Mouse (Mus musculus) left cerebral cortex, postnatal 4 days (tissue): ENCODE results near the gene Stk16. TPM values are rescaled to one million over a fixed set of nuclear protein-coding genes. Genes with fewer than 3 reads are reported as not detected.

Experiments
- DNase-seq: peaks from one replicate; pipeline ENCODE4 v3.0.0-alpha.2; 2022
- intact Hi-C: fragments of 180-260 bp; cut with DNase I; formaldehyde crosslinking; loops from one replicate; pipeline ENCODE4 v1.15.1; 2025
- microRNA-seq: library from miRNA; unstranded; fragments of <30 nt; microRNA quantifications from one replicate; pipeline ENCODE4 v1.2.0, GENCODE M21; 2022
- total RNA-seq, 2 experiments: library from RNA; stranded (reverse); gene quantifications; 2 replicates each; pipeline ENCODE4 v1.2.3; 2021

The Stk16 gene
- total RNA-seq, 2 experiments from 2014 or later = 101 to 119 TPM

DNA sequence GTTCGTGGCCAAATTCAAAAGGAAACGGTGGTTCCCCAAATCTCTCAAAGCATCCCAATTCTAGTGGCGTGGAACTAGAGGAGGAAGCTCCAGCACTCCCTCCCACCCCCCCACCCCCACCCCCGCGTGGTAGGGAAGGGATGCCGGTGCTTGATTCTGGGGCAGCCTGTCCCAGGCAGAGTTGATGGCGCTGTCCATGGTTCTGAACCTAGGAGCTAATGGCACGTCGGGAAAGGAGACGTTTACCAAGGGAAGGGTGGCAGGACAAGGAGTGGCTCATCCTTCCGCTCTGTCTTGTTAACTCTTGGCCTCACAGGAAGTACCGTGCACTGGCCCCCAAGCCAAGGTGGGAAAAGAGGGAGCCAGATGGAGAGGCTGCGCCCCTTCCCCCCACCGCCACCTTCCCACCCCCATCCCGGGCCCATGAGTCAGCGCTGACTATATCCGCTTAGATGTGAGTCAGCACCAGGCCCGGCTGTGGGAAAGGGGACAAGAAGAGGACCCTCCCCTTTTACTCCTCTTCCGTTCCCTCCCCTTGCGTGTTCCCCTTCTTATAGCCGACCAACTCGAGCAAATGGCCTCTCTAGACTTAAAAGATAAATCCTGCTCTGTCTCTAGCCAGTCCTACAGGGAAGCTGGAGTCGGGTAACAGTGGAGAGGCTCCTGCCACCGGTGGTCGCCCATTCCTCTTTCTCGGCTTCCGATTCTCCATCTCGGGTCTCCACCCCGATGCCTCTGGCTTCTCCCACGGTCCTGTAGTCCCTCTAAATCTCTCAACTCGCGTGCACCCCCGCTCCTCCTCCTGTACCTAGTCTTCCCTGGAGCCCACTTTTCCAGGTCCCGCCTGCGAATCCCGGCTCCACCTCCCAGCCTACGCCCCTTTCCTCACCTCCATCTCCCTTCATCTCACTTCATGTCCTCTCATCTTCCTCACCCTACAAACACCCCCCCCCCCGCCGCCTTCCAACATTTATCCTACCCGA lies 52.6 kb downstream of the Stk16 start:
- no peak for DNase-seq
- intact Hi-C loops = no loop called here

DNA sequence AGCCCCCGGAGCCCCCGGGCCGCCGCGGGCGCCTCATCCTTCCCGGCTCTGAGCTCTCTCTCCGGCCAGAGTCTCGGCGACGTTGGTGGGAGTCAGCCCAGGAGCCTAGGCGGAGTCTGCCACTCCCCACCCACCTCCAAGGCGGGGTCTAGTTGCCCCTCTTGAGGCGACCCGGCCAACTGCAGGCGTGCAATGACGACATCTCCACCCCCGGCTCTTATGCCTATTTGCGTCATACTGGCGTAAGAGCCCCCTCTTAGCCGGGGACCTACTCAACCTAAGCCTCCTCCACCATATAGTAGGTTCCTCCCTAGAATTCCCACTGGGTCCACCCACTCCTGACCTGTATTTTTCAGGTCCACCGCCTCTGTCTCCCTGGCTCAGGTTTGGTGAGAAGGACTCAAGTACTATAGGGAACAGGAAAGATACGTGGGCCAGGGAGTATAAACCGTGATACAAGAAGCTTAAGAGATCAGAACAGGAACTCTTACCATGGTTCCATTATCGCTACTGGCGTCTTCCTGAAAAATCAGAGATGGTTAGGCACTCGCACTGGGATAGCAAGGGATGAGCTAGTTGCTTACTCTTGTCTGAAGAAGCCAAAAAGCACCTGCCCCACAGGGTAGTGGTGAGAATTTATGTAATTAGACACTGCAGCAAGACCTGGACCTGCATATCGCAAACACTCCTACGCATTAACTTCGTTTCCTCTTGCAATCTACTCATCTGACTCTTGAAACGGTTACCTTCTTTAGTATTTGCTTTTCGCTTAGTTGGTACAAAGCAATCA lies 53.6 kb downstream of the Stk16 start, which contains the start of gene Ptprn:
Gene Ptprn (minus strand): TSS at position 412 of the 790 bp plus-strand sequence.
- intact Hi-C loops = loop anchor here (2.0 kb wide), 1 partner anchor 25 kb away; no protein-coding TSS in a partner anchor
- DNase-seq = peak; percentile 63

Small RNA genes within 50 kb of the gene (microRNA-seq; reads per million reads assigned to microRNA genes)
- not detected for gene Gm27943

Other genes starting within 250 kb of the Stk16 start
- 1 to 10 TPM; 2.3 to 2.5 TPM for gene Nhej1, start 85.6 kb upstream of the Stk16 start, total RNA-seq
- gene Slc23a3, start 76.9 kb upstream of the Stk16 start, total RNA-seq = not detected
- gene Cnppd1, start 68.1 kb upstream of the Stk16 start, total RNA-seq = 10 to 100 TPM; 37.7 to 44.4 TPM
- gene Retreg2, start 68.1 kb upstream of the Stk16 start, total RNA-seq = 100 to 1,000 TPM; 122 to 123 TPM
- gene Zfand2b, start 42.2 kb upstream of the Stk16 start, total RNA-seq = 10 to 100 TPM; 19.2 to 21.4 TPM
- 10 to 100 TPM; 47.4 to 48.1 TPM for gene Abcb6, start 30.4 kb upstream of the Stk16 start, total RNA-seq
- 10 to 100 TPM; 12.7 to 18.1 TPM for gene Ankzf1, start 18.7 kb upstream of the Stk16 start, total RNA-seq
- gene Atg9a, start 18.6 kb upstream of the Stk16 start, total RNA-seq = 10 to 100 TPM; 62.7 to 75.7 TPM
- 10 to 100 TPM; 24.3 to 25.3 TPM for gene Glb1l, start within 50 bp of the Stk16 start, total RNA-seq
- gene Tuba4a, start 9.0 kb downstream of the Stk16 start, total RNA-seq = 100 to 1,000 TPM; 101 to 111 TPM
- not detected for gene A630095N17Rik, start 21.3 kb downstream of the Stk16 start, total RNA-seq
- gene Dnajb2, start 25.6 kb downstream of the Stk16 start, total RNA-seq = 10 to 100 TPM; 54.7 to 61.3 TPM
- gene Ptprn, start 53.7 kb downstream of the Stk16 start, total RNA-seq = 100 to 1,000 TPM; 101 to 122 TPM
- gene Resp18, start 67.6 kb downstream of the Stk16 start, total RNA-seq = 10 to 100 TPM; 29.3 to 58.0 TPM
- 10 to 100 TPM; 87.9 to 96.9 TPM for gene Dnpep, start 107.2 kb downstream of the Stk16 start, total RNA-seq
- gene Des, start 149.5 kb downstream of the Stk16 start, total RNA-seq = 1 to 10 TPM; 1.6 to 2.5 TPM
- 100 to 1,000 TPM; 131 to 143 TPM for gene Speg, start 164.5 kb downstream of the Stk16 start, total RNA-seq
- 10 to 100 TPM; 47.9 to 60.5 TPM for gene Gmppa, start 225.1 kb downstream of the Stk16 start, total RNA-seq
- gene Asic4, start 239.6 kb downstream of the Stk16 start, total RNA-seq = 10 to 100 TPM in 1 of 2 experiments, 1 to 10 TPM in 1; 8.6 to 10.2 TPM